Mouse (Mus musculus) ES-E14 (cell line): ENCODE data around the gene Bclaf1.

Experiments
- HCFC1 ChIP-seq: IDR thresholded peaks from 2 replicates; pipeline ENCODE4 v1.6.1; 2012; ENCODE audit warnings: low read length, inconsistent platforms, borderline replicate concordance; ENCODE audit not compliant: insufficient read depth
- MAFK ChIP-seq: IDR thresholded peaks from 2 replicates; pipeline ENCODE4 v1.6.1; 2014; ENCODE audit warnings: mild to moderate bottlenecking, low read depth, low read length, inconsistent platforms; ENCODE audit not compliant: insufficient read depth
- ZC3H11A ChIP-seq: IDR thresholded peaks from 2 replicates; pipeline ENCODE4 v1.6.1; 2012; ENCODE audit warnings: low read depth, mild to moderate bottlenecking, inconsistent platforms, low read length, borderline replicate concordance
- ZNF384 ChIP-seq: IDR thresholded peaks from 2 replicates; pipeline ENCODE4 v1.6.1; 2012; ENCODE audit warnings: low read depth, low read length, inconsistent platforms

- no peak for TF ChIP-seq ZC3H11A
- TF ChIP-seq ZNF384 = no peak
- TF ChIP-seq MAFK = no peak
- no peak for TF ChIP-seq HCFC1
Measured at GRCm38 (mm10) chr10:20326226-20326625, 14.0 kb downstream of the Bclaf1 start.
